Mouse (Mus musculus): ENCODE data around the gene Meis1. TPM values are rescaled to one million over a fixed set of nuclear protein-coding genes. Genes with fewer than 3 reads are reported as not detected.

The Meis1 gene
- polyA plus RNA-seq, 1 experiment from 2014 or later = 2.8 TPM

DNA sequence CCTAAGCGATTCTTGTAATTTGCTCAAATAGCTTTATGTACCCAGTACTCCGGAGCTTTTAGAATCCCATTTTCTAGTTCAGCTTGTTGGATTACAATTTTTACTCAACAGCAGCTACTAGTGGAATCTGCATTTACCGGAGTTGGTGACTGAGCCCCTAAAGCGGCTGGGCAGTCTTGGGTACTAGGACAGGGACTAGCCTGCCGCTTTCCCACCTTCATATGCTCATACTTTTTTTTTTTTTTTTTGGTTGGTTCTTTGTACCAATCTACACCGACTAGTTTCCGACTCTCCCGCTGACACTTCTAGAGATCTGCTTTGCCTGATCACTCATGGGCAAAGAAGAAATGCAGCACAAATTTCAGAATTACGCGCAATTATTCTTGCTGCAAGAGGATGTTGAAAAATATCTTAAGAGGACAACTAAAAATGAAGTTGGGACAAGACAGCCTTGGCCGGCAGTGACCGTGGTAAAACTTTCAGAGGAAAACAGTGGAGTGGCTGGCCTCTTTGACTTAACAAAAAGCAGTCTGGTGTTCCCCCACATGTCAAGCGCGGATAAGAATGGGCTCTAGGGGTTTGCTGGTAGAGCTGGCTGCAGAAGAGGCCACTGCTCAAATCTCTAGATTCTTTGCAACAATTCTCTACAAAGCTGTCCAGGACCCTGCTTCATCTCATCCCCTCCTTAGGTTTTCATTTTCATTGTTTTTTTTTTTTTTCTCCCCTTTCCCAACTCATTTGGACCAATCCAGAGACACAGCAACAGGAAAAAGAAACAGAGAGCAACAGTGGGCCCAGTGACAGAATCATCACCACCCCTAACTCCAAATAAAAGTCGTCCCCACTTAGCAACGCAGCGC lies 9.0 kb downstream of the Meis1 start:
- Histone ChIP-seq H3K36me3 (ENCODE audit: inconsistent target) (no peaks in the 10 kb centered on the region), H3K79me2 (ENCODE audit: inconsistent target) (no peaks in the 10 kb centered on the region), H3K4me3 (ENCODE audit: inconsistent target) (no peak overlapping the region), H3K27ac (no peak overlapping the region)
- 61% methylated on average over 17 of the region's 17 CpGs for whole genome bisulfite sequencing (ENCODE audit: missing documents)

DNA sequence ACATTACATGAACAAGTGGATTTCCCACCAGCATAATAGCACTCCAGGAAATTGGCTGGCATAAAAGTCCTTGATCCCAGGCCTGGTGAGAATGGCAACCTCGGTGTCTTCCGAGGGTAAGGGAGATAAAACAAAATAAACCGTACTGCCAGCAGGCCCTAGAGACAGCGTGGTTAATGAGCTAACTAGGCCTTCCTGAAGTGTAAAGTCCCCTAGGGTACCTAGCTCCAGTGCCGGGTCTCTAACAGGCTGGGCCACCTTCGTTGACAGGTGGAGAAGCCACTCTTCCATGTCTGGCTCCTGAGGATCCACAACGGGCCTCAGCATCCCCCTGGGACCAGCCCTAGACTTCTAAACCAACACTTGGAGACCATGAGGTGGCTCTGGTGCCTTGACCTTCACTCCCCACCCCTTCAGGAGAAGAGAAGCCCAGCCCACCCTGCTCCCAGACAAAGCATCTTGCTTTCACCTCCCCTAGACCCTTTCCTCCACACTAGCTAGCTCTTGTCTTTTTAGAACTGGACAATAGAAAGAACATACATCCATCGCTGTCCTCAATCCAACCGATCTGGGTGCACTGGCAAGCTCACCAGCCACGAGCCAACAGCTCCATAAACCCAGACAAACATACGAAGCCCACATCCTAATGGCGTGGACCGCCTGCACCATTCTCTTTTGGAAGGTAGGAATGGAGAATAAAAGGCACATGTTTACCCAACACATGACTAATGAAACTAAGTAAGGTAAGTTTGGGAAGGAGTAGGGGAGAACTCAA lies 10.0 kb downstream of the Meis1 start:
- WGBS (ENCODE audit: missing documents) = 62% methylated on average over 13 of the region's 13 CpGs

DNA sequence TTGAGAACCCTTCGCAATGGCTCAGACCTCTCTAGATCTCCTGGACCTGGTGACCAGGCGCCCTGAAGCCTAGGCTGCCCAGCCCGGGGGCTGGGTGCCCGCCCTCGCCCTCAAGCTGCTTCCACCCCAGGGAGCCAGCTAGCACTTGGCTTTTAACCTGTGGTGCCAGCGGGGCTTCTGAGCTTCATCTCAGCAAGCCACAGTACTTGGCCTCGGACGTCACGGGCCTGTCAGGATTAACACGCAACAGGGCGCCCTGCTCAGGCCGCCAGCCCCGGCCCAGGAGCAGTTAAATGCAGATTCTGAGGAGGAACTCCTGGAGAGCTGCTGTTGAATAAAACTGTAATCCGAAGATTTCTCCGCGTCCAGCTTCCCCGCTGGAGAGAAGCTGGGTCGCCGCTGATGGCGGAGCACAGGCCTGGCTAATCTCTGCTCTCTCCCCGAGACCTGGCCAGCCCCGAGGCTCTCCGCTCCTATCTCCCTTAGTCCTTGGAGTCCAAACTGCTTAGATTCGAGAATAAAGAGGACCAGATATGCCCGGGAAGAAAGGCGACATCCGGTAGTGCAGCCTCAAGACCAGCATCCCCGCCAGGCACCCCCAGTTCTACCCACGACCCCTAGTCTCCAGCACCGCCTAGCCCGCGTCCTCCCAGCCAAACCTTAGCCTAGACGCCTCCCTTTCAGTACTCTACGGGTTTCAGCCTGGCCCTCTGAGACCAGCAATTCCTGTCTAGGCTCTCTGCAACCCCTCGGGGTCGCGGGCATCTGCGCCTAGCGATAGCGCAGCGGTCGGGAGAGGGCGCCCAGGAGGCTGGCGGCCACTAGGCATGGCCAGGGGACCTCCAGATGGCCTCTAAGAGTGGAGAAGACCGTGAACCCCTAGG lies 11.0 kb downstream of the Meis1 start:
- Histone ChIP-seq H3K4me3 (ENCODE audit: inconsistent target) (no peak overlapping the region), H3K79me2 (ENCODE audit: inconsistent target) (no peaks in the 10 kb centered on the region), H3K27ac (no peak overlapping the region), H3K36me3 (ENCODE audit: inconsistent target) (no peaks in the 10 kb centered on the region)
- 40% methylated on average over 44 of the region's 45 CpGs for WGBS (ENCODE audit: missing documents)

More for the DNA sequence above, 10.0 kb downstream of the Meis1 start:
- H3K4me3 ChIP-seq (ENCODE audit: inconsistent target) = no peak overlapping the region
- H3K79me2 ChIP-seq (ENCODE audit: inconsistent target) = no peaks in the 10 kb centered on the region
- H3K36me3 ChIP-seq (ENCODE audit: inconsistent target) = no peaks in the 10 kb centered on the region
- H3K27ac ChIP-seq = no peak overlapping the region

DNA sequence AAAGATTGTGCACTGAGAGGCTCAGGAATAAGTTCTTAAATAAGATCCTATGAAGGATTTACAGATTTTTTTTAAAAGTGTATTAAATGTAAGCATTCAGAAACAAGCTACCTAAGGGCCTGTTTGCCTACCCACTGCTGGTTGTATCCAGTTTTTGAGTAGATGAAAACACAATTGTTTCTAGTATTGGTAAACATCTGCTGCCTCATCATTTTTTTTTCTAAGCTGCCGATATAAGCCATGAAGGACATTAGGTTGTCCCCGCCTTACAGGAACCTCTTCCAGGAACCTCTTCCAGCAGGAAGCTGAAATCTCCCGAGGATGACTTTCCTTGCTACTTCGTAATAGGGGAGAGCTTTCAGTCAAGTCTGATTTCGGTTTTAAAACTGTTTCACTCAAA lies 11.7 kb downstream of the Meis1 start:
- H3K27ac ChIP-seq = no peak overlapping the region
- H3K79me2 ChIP-seq (ENCODE audit: inconsistent target) = no peaks in the 10 kb centered on the region
- H3K4me3 ChIP-seq (ENCODE audit: inconsistent target) = no peak overlapping the region
- no peaks in the 10 kb centered on the region for H3K36me3 ChIP-seq (ENCODE audit: inconsistent target)
- 69% methylated on average over 5 of the region's 5 CpGs for WGBS (ENCODE audit: missing documents)

DNA sequence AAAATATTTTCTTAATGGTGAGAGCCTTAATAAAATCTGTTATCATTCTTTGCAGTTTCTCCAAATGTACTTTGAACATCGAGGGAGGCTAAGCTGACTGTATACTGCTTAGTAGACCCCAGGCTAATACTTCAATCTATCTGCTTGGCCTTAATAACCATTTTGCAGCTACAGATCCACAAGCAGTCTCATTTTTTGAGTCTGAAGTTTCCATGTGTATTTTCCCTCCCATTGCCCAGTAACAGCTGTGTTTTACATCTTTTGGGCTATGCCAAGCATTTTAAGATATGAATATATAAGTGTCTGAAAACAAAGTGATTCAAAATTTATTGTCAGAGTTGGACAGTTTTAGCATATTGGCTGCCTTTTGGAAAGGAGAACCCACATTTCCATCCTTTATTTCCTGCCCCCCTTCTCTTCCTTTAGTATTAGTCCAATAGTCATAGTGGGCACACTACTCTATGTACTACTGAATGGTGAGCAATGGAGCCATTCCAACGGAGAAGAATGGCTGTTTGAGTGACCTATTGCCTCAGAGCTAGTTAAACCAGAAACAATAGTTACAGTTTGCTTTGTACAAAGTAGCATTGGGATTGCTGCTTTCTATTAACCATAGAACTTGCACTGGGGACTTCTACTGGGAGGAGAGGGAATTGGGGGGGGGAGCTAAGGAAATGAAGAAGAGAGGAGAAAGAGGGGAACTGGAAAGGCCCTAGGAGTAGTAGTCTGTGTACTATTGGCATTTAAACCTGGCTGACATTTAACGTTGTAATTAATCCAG lies 12.7 kb downstream of the Meis1 start:
- Histone ChIP-seq H3K27ac (no peak overlapping the region), H3K36me3 (ENCODE audit: inconsistent target) (no peaks in the 10 kb centered on the region), H3K79me2 (ENCODE audit: inconsistent target) (no peaks in the 10 kb centered on the region), H3K4me3 (ENCODE audit: inconsistent target) (no peak overlapping the region)
- 34% methylated on average over 3 of the region's 3 CpGs for WGBS (ENCODE audit: missing documents)

DNA sequence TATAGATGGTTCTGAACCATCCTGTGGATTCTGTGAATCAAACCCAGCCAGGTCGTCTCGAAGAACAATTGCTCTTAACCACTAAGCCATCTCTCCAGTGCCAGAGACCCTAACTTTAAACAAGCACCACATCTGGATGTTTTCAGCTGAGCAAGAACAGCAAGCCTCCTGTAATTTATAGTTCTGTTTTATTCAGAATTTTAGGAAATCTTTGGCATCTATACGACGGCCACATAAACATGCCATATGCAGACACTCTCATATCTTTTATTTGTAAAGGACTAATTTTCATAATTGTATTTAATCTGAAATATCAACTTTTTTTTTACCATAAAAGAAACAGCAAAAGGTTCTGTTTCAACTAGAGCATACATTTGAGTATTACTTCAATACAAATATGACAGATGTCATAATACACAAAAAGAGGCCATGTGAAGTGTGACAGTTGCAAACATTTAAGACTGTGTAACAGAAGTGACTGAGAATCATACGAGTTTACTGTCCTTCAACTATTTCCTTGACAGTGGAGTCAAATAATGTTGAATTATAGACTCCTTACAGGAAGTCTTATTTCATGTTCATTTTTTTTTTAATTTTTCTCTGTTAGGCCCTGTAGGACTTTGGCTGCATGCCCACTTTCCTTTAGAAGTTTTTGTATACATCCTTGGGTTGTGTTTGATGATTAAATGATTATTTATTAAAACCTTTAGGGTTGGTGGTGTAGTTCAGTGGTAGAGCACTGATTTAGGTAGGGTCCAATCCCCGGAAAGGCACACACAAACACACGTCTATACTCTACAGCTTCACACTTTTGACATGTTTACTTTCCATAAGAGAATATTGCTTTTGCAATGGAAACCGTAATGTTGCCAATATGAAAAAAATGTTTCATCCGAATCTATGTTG lies 13.5 kb downstream of the Meis1 start:
- WGBS (ENCODE audit: missing documents) = 85% methylated on average over 9 of the region's 9 CpGs
- Histone ChIP-seq H3K36me3 (ENCODE audit: inconsistent target) (no peaks in the 10 kb centered on the region), H3K27ac (no peak overlapping the region), H3K4me3 (ENCODE audit: inconsistent target) (no peak overlapping the region), H3K79me2 (ENCODE audit: inconsistent target) (no peaks in the 10 kb centered on the region)

DNA sequence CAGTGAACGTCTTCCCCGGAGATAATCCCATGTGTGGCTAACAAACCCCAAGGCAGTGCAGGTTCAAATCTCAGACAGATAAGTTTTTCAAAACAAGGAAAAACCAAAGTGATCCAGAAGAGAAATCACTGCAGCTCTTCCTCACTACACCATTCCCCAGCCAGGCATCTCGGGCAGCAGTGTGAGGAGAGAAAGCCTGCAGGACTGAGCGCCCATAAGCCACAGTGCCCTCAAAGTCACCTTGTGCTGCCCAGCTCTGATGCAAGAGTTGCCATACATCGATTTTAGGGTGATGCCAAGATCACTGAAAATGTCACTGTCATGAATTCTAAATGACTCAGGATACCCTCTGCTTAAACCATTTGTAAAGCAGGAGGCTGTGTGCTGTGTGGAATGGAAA lies 15.7 kb downstream of the Meis1 start:
- no peak overlapping the region for H3K4me3 ChIP-seq (ENCODE audit: inconsistent target)
- H3K36me3 ChIP-seq (ENCODE audit: inconsistent target) = no peaks in the 10 kb centered on the region
- no peaks in the 10 kb centered on the region for H3K79me2 ChIP-seq (ENCODE audit: inconsistent target)
- no peak overlapping the region for H3K27ac ChIP-seq
- WGBS (ENCODE audit: missing documents) = 61% methylated on average over 5 of the region's 5 CpGs

DNA sequence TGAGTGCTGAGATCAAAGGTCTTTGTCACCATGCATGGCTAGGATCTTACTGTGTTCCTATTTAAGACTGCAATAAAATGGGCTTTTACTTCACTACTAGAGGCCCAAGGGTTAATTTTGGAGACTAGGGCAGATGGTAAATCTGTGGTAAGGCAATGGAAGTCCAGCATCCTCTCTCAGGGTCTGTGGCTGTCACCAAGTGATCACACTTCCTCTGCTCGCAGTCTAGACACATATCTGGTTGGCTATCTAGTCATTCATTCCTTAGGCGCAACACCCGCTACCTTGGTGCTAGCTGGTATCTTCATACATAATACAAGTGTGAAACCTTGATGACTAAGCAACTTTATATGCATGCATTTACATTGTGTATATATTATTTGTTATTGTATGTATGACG lies 22.0 kb downstream of the Meis1 start:
- no peak overlapping the region for H3K27ac ChIP-seq
- H3K36me3 ChIP-seq (ENCODE audit: inconsistent target) = no peaks in the 10 kb centered on the region
- WGBS (ENCODE audit: missing documents) = 83% methylated on average over 4 of the region's 4 CpGs
- no peak overlapping the region for H3K4me3 ChIP-seq (ENCODE audit: inconsistent target)
- no peaks in the 10 kb centered on the region for H3K79me2 ChIP-seq (ENCODE audit: inconsistent target)

DNA sequence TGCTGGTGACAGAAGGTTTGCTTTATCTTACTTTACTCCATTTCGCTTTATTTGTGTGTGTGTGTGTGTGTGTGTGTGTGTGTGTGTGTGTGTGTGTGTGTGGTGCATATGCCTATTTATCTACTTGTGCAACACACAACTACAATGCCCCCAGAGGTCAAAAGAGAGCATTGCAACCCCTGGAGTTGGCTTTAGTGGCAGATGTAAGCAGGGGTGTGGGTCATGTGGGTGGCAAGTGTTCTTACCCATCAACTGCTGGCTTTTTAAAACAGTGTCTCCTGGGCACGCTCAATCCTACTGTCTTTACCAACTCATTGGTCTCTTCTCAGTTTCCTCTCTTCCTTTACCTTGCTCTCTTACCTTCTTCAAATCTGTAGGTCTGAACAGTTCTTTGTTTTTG lies 22.5 kb downstream of the Meis1 start:
- H3K36me3 ChIP-seq (ENCODE audit: inconsistent target) = no peaks in the 10 kb centered on the region
- no peaks in the 10 kb centered on the region for H3K79me2 ChIP-seq (ENCODE audit: inconsistent target)
- WGBS (ENCODE audit: missing documents) = 100% methylated on average over 1 of the region's 2 CpGs
- no peak overlapping the region for H3K27ac ChIP-seq
- H3K4me3 ChIP-seq (ENCODE audit: inconsistent target) = no peak overlapping the region

DNA sequence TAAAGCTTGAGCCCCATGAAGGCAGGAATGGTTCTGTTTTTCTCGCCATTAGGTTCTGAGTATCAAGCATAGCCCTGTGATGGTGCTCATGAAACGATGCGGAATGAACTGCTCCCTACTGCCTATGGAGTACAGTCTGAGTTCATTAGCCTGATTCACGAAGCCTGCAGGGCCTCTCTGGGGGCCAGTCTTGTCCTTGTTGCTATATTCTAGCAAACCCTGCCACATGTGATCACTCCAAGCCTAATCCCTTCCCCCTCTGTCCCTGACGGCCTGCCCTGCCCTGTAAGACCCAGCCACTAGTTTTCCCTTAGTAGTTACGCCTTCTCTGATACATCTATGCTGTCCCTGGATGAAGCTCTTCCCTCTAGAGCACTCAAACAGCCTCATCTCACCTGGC lies 26.0 kb downstream of the Meis1 start:
- Histone ChIP-seq H3K27ac (no peak overlapping the region), H3K4me3 (ENCODE audit: inconsistent target) (no peak overlapping the region), H3K79me2 (ENCODE audit: inconsistent target) (no peaks in the 10 kb centered on the region), H3K36me3 (ENCODE audit: inconsistent target) (no peaks in the 10 kb centered on the region)
- 93% methylated on average over 6 of the region's 6 CpGs for WGBS (ENCODE audit: missing documents)

DNA sequence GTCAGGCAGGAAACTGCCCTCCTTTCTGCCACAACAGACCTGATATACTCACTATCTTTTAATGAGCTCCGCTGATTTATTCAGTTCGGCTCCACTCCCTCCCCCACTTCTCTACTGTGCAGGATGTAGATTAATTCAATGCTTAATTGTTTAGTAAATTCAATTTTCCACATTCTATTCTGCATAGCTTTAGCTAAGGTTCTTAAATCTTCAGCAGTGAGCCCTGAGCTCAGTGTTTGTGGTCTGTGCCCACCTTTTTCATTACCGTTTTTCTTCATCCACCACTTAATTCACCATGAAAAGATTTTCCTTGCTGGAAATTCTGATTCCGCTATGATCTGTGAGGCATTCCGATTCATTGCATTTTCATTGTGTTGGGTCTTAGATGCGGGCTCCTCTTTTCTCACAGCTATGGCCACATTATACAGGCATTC lies 28.5 kb downstream of the Meis1 start:
- no peaks in the 10 kb centered on the region for H3K36me3 ChIP-seq (ENCODE audit: inconsistent target)
- H3K4me3 ChIP-seq (ENCODE audit: inconsistent target) = no peak overlapping the region
- H3K79me2 ChIP-seq (ENCODE audit: inconsistent target) = no peaks in the 10 kb centered on the region
- 93% methylated on average over 6 of the region's 6 CpGs for WGBS (ENCODE audit: missing documents)
- no peak overlapping the region for H3K27ac ChIP-seq

DNA sequence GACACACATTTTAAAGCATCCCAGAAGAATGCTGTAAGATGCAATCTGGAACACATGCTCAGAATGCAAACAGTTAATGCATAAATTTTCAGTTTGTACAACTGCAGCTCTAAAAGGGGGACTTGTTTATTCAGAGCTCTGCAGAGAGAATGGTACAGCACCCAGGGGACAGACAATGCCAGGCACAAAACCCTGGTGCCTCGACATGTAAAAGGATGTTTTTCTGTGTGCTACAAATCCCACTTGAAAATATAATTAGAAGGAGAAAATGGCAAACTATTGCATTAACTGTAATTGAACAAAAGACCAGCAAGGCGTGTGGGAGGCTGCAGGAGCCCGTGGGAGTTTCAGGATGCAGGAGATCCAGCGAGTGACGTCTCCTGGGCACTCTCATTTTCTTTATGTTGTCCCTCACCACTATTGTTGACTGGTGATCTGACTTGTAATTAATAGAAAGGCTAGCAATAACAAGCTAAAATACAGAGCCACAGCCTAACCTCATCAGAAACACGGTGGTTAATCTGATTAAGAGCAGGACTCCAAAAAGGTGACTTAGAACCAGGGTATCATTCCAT lies 29.0 kb downstream of the Meis1 start:
- WGBS (ENCODE audit: missing documents) = 98% methylated on average over 6 of the region's 6 CpGs
- no peaks in the 10 kb centered on the region for H3K79me2 ChIP-seq (ENCODE audit: inconsistent target)
- H3K36me3 ChIP-seq (ENCODE audit: inconsistent target) = no peaks in the 10 kb centered on the region
- no peak overlapping the region for H3K4me3 ChIP-seq (ENCODE audit: inconsistent target)
- no peak overlapping the region for H3K27ac ChIP-seq

All from macrophage (primary cell).